Mouse (Mus musculus) bone marrow macrophage, adult 2 months (primary cell): Measurements from ENCODE around the gene Gm9376.

ENCODE experiments used
- CTCF ChIP-seq: IDR thresholded peaks from 2 replicates; pipeline ENCODE4 v1.5.1; 2012; ENCODE audit warnings: low read depth, mild to moderate bottlenecking, low read length, moderate library complexity
- POLR2A ChIP-seq: IDR thresholded peaks from 2 replicates; pipeline ENCODE4 v1.6.1; 2012; ENCODE audit warnings: mild to moderate bottlenecking, low read depth, low read length, borderline replicate concordance

DNA sequence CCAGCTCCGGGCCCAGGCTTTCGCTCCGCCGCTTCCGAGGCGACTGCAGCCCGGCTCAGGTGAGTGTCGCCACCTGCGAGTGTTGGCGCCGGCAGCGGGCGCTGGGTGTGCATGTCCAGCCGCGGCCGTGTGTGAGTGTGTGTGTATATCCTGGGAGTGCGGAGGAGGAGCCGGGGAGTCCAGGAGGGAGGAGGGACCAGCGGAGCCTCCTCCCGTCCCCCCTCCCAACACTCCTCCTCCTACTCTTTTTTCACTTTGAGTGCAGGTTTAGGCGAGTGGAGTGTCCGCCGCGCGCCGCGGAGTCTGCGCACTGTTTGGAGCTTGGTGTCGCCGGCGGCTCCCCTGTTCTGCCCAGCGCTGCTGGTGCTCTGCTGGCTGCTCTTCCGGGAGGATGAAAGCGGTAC, 29.9 kb upstream of the Gm9376 start, which contains the start of gene Sox21:
- TF ChIP-seq POLR2A: no peak
- no peak for TF ChIP-seq CTCF
